Mouse (Mus musculus) liver, embryonic 14.5 days (tissue): ENCODE data around the gene Th.

ENCODE experiments used
- CTCF ChIP-seq: IDR thresholded peaks from 2 replicates; pipeline ENCODE4 v1.5.1; 2016; ENCODE audit warnings: antibody characterized with exemption, low read depth, control low read depth
- EP300 ChIP-seq: IDR thresholded peaks from 2 replicates; pipeline ENCODE4 v1.6.1; 2016; ENCODE audit warnings: antibody characterized with exemption, low read depth

DNA sequence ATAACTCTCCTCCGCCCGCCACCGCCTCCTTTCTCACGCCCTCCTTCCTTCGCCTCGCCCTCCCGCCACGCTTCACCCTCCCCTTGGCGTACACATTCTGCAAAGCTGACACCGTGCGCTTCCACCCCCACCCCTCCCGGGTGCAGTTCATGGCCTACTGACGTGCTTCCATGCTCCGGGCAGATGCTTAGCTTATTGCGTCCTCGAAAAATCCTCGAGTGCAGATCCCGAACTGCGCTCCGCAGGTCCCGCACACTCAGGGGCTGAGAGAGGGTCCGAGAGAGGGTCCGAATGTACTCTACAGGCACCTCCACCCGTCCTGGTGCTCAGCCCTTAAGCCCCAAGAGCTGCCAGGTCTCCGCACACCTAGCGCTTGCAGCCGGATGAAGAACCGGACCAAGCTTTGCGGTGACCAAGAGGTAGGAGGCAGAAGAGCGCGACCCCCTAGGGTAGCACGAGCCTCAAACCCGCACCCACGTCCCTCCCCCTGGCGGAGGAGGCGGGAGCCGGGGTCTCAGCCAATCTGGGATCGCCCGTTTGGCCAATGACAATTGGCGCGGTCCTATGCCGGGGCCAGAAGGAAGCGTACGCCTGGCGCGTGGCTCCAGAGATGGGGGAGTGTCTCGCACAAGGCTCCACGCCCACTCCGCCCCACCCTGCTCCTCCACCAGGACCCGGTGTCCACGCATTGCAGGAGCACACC lies 38.0 kb upstream of the Th start, which contains the start of gene Ascl2:
- TF ChIP-seq EP300 (no peak), CTCF (no peak)
